Mouse (Mus musculus): ENCODE measurements around the gene Tpk1.

DNA sequence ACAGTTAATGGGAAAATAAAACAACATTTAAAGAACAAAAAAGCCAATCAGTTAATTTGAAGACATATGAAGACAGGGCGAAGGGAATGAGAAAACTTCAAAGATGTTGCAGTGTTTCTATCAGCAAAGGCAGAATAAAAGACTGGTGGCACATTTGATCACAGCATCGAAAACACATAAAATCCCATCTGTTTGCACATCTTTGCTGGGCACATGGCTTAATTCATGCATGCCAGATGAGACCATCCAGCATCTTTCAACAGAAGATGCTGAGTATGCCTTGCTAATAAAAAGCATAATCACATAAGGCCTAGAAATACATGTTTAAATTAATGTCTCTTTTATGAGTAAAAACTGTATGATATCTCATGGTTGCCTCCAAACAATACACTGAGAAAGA is 80.8 kb downstream of the Tpk1 start:
- no peak for TF ChIP-seq CTCF (IDR thresholded peaks at IDR 0.05; ENCODE audit: borderline replicate concordance, extremely low read depth, insufficient read depth, insufficient read length)
- TF ChIP-seq POLR2A (IDR thresholded peaks at IDR 0.05; ENCODE audit: borderline replicate concordance, extremely low read depth, insufficient read depth, insufficient read length, poor library complexity, severe bottlenecking): no peak

Data from brain, embryonic 14.5 days (tissue).